In genomic region chr11:8513359-8514253, GRCm38 (mm10) we compare ENCODE assay signal across 8 mouse cellular contexts.
A peak's percentile ranks its signal among the peaks of the same experiment; 100 is the strongest.
DNase-seq lines count a peak whose midpoint lies in the region; ATAC-seq lines count a peak whose summit lies in the region.

No protein-coding gene starts in this region.

- intact Hi-C loops in left cerebral cortex, postnatal 25 days (cut with DNase I) = no loop called here

- no peak for ATAC-seq in monocyte, adult 5-6 weeks (replicated peaks; ENCODE audit: insufficient number of reproducible peaks, low FRiP score, low TSS enrichment, poor library complexity, severe bottlenecking)

- peak; percentile 13 to 17 for DNase-seq in cerebellum, postnatal 36 days
- no peak for DNase-seq in cerebellum, adult 8-10 months
- peak; percentile 35 for DNase-seq in ovary, postnatal 36 days (ENCODE audit: low spot score)
- no peak for DNase-seq in ovary, adult 18-20 months (ENCODE audit: low spot score)
- peak; percentile 81 for DNase-seq in heart, postnatal 4 days
- peak; percentile 18 to 26 for DNase-seq in left cerebral cortex, postnatal 25 days (ENCODE audit: low spot score in 2 of 2)
- peak; percentile 77 for DNase-seq in testis, postnatal 10 days (ENCODE audit: low spot score)

Comparison
In these comparisons a context has a peak if more than half of its experiments do, and no peak if none do; other contexts are left out.
1. DNase-seq: peak in cerebellum, postnatal 36 days (2 of 2), ovary, postnatal 36 days (single experiment), heart, postnatal 4 days (single experiment), left cerebral cortex, postnatal 25 days (2 of 2) and testis, postnatal 10 days (single experiment); none in cerebellum, adult 8-10 months (single experiment) and ovary, adult 18-20 months (single experiment).